Mouse (Mus musculus): ENCODE measurements around the gene Eif4ebp2.

Eif4ebp2 gene

DNA sequence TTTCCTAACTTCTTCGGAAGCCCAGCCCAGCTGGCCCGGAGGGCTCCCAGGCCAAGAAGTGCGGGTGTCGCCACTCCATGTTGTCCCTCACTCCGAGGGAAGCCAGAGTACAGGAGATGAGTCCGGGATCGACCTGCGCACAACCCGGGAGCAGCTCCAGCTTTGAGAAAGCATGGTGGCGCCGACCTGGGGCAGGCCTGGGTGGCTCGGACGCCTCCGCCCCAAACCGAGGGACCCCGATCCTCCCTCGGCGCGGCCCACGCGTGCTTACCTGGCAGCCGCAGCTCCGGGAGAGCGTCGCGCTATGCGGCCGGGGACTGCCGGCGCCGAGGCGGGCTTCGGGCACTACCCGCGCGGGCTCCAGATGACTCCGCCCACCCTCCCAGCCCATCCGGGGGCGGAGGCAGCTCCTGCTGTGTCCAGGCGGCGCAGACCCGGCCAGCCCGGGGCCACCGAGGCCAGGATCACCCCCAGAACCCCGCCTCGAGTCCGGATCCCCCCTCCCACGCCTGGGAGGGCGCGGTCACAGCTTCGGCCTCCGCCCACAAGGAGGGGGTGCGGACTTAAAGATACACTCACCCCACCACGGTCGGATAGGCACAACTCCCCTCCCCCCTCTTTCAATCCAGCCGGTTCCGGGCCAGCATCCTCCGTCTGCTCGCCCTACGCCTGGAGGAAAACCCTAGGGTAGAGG is 69.3 kb downstream of the Eif4ebp2 start, which contains the start of gene Pald1:
Pald1 (minus strand) TSS at position 510 of the 694 bp plus-strand sequence.
- peak in 1 of 2 experiments; percentile 75 for DNase-seq (ENCODE audit: low spot score in 2 of 2)

- DNase-seq (ENCODE audit: low spot score in 2 of 2): peak in 1 of 2 experiments; percentile 17
Measured at GRCm38 (mm10) chr10:61382281-61382731, 70.2 kb downstream of the Eif4ebp2 start.

GRCm38 (mm10) chr10:61381823-61382222 is 70.6 kb downstream of the Eif4ebp2 start:
- DNase-seq (ENCODE audit: low spot score in 2 of 2): no peak

DNA sequence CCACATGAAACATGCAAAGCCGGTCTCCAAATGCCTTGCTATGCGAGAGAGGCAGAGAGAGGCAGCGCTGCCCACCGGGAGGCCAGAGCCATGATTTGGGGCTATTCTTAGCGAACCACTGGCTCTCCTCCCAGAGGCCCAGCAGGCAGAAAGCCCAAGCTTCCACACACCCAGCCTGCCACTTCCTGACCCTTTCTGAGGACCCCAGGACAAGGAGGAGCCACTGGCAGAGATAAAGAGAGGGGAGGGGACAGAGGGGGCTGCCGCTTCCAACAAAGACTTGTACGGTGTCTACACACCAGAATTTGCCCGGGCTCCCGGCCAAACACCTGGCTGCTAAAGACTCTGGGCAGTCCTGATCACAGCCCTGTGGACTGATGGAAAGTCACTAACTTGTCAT is 72.3 kb downstream of the Eif4ebp2 start:
- no peak for DNase-seq (ENCODE audit: low spot score in 2 of 2)

- DNase-seq (ENCODE audit: low spot score in 2 of 2): no peak
Measured at GRCm38 (mm10) chr10:61379340-61380040, 73.0 kb downstream of the Eif4ebp2 start.

- no peak for DNase-seq (ENCODE audit: low spot score in 2 of 2)
Measured at GRCm38 (mm10) chr10:61378698-61379097, 73.8 kb downstream of the Eif4ebp2 start.

All from urinary bladder, postnatal 4 days (tissue).